ENCODE assay signal across 23 mouse cellular contexts in genomic region chr17:34560438-34560837, GRCm38 (mm10). TPM values are rescaled to one million over a fixed set of nuclear protein-coding genes. Genes with fewer than 3 reads are reported as not detected.
DNase-seq lines count a peak whose midpoint lies in the region; ATAC-seq and TF ChIP-seq lines count a peak whose summit lies in the region.
"Had no signal": no experiment of that assay in that cellular context is flagged by ENCODE, and none has a peak within 500 bp of the region (broad histone marks: within the 10 kb centered on the region; RNA-seq: fewer than 3 reads in every experiment).

No protein-coding gene starts in this region.

- peak; percentile 6 for TF ChIP-seq RAD21 in CH12.LX (IDR thresholded peaks at IDR 0.05; ENCODE audit: low read depth, low read length)
- TF ChIP-seq RAD21 in MEL (IDR thresholded peaks at IDR 0.05; ENCODE audit: low read depth, low read length): no peak

- 93% methylated on average over 6 of the region's 6 CpGs for WGBS in intestine, postnatal 0 days
- 93% methylated on average over 6 of the region's 6 CpGs for WGBS in intestine, embryonic 16.5 days
- 91% methylated on average over 6 of the region's 6 CpGs for WGBS in thymus, adult 2 months

- no peaks in the 10 kb centered on the region for H3K36me3 ChIP-seq in intestine, postnatal 0 days (ENCODE audit: control insufficient read depth, insufficient read depth)
- H3K36me3 ChIP-seq in intestine, embryonic 16.5 days (ENCODE audit: control insufficient read depth, insufficient read depth, low read length): no peaks in the 10 kb centered on the region
- H3K36me3 ChIP-seq in CH12.LX (replicated peaks in 1 of 2; ENCODE audit: control insufficient read depth in 1 of 2, insufficient read depth in 1 of 2, low read length in 1 of 2) (peaks cover 0 to 19% of the 10 kb centered on the region in 2 experiments), MEL (ENCODE audit: control insufficient read depth in 1 of 2, insufficient read depth in 2 of 2, low read length in 2 of 2) (peaks cover 0 to 10% of the 10 kb centered on the region in 2 experiments; a peak in 2 of 4 replicates)
- no peaks in the 10 kb centered on the region for H3K36me3 ChIP-seq in splenic B cell, adult 2 months (ENCODE audit: control insufficient read depth, insufficient read depth, low read length, poor library complexity, severe bottlenecking)
- no peaks in the 10 kb centered on the region for H3K36me3 ChIP-seq in thymus, adult 2 months (ENCODE audit: control insufficient read depth, insufficient read depth, low read length)
- H3K36me3 ChIP-seq: forebrain, embryonic 10.5 days; G1E; heart, embryonic 13.5 days; limb, embryonic 10.5 days; midbrain, embryonic 12.5 days had no signal

- H3K4me3 ChIP-seq in intestine, postnatal 0 days (ENCODE audit: low read depth, low read length): no peak overlapping the region
- H3K4me3 ChIP-seq in intestine, embryonic 16.5 days (ENCODE audit: low read length): no peak overlapping the region
- H3K4me3 ChIP-seq in CH12.LX (replicated peaks in 1 of 3; ENCODE audit: low read depth in 2 of 3, low read length in 2 of 3, poor library complexity in 1 of 3) (no peak overlapping the region), MEL (ENCODE audit: control insufficient read depth in 1 of 2, insufficient read depth in 1 of 2, low read depth in 2 of 2, low read length in 2 of 2) (peak overlapping the region; percentile 10 to 31)
- no peak overlapping the region for H3K4me3 ChIP-seq in thymus, adult 2 months (ENCODE audit: control insufficient read depth, insufficient read depth, low read length)
- H3K4me3 ChIP-seq: forebrain, embryonic 10.5 days; heart, embryonic 13.5 days; limb, embryonic 10.5 days; midbrain, embryonic 12.5 days had no signal

- dilution Hi-C loops in CH12.LX (cut with MboI; ENCODE audit: extremely low pct_ligation_motif_present, extremely low pct_unique_long_range_greater_than_20kb, low sequenced_read_pairs): no loop called here

- TF ChIP-seq EP300 in CH12.LX (IDR thresholded peaks at IDR 0.05; ENCODE audit: low read length): no peak
- peak in 1 of 2 experiments; percentile 25; a peak in 1 of 4 replicates for TF ChIP-seq EP300 in MEL (IDR thresholded peaks at IDR 0.05; ENCODE audit: low read depth in 1 of 2, low read length in 2 of 2)

- H3K9ac ChIP-seq in intestine, postnatal 0 days (ENCODE audit: low read depth, low read length): no peak overlapping the region
- H3K9ac ChIP-seq in intestine, embryonic 16.5 days (ENCODE audit: low read depth, low read length): no peak overlapping the region
- no peak overlapping the region for H3K9ac ChIP-seq in CH12.LX (ENCODE audit: insufficient read depth, low read depth)
- H3K9ac ChIP-seq in MEL (ENCODE audit: control insufficient read depth, low read depth, low read length, poor library complexity, severe bottlenecking): peak overlapping the region; percentile 32
- H3K9ac ChIP-seq: forebrain, postnatal 0 days; heart, embryonic 13.5 days; midbrain, embryonic 12.5 days had no signal

- TF ChIP-seq CTCF in intestine, postnatal 0 days (IDR thresholded peaks at IDR 0.05; ENCODE audit: low read depth): peak; percentile 29
- TF ChIP-seq CTCF in CH12.LX (conservative IDR thresholded peaks at IDR 0.05 in 1 of 2, IDR thresholded peaks at IDR 0.05 in 1 of 2; ENCODE audit: low read depth in 2 of 2, low read length in 2 of 2) (peak in 1 of 2 experiments; percentile 31; a peak in 2 of 4 replicates), MEL (IDR thresholded peaks at IDR 0.05 in 2 of 3, conservative IDR thresholded peaks at IDR 0.05 in 1 of 3; ENCODE audit: control insufficient read depth in 1 of 3, insufficient read depth in 1 of 3, low read depth in 2 of 3, low read length in 3 of 3, poor library complexity in 1 of 3, severe bottlenecking in 1 of 3) (peak; percentile 3 to 12 (median 11); a peak in 1 of 6 replicates)
- no peak for TF ChIP-seq CTCF in thymus, adult 2 months (IDR thresholded peaks at IDR 0.05; ENCODE audit: borderline replicate concordance, control insufficient read depth, extremely low read depth, insufficient read depth, low read length, poor library complexity)

- TF ChIP-seq POLR2A in CH12.LX (IDR thresholded peaks at IDR 0.05; ENCODE audit: low read depth, low read length) (no peak), MEL (IDR thresholded peaks at IDR 0.05; ENCODE audit: control insufficient read depth in 1 of 2, insufficient read depth in 1 of 2, low read depth in 1 of 2, low read length in 2 of 2, poor library complexity in 1 of 2) (peak in 1 of 2 experiments; percentile 39; a peak in 1 of 4 replicates)
- no peak for TF ChIP-seq POLR2A in thymus, adult 2 months (IDR thresholded peaks at IDR 0.05; ENCODE audit: control insufficient read depth, extremely low read depth, insufficient read depth, low read length, poor library complexity)

- H3K4me2 ChIP-seq in intestine, postnatal 0 days (replicated peaks; ENCODE audit: low read depth): no peak overlapping the region
- H3K4me2 ChIP-seq in intestine, embryonic 16.5 days (ENCODE audit: low read depth, low read length): no peak overlapping the region
- H3K4me2 ChIP-seq in CH12.LX (ENCODE audit: insufficient read depth, low read depth, poor library complexity, severe bottlenecking): no peak overlapping the region
- H3K4me2 ChIP-seq: midbrain, embryonic 12.5 days had no signal

- no peak for ATAC-seq in intestine, postnatal 0 days
- no peak for ATAC-seq in intestine, embryonic 16.5 days
- ATAC-seq in cerebellum, adult (ENCODE audit: insufficient number of reproducible peaks, low FRiP score, low TSS enrichment): no peak
- ATAC-seq: forebrain, postnatal 0 days; hindbrain, postnatal 0 days had no signal

- no peak overlapping the region for H3K27ac ChIP-seq in intestine, postnatal 0 days (ENCODE audit: low read depth, low read length)
- no peak overlapping the region for H3K27ac ChIP-seq in intestine, embryonic 16.5 days (ENCODE audit: low read length)
- no peak overlapping the region for H3K27ac ChIP-seq in CH12.LX (ENCODE audit: insufficient read depth, low read depth)
- H3K27ac ChIP-seq in MEL (ENCODE audit: control insufficient read depth, low read depth, low read length): peak overlapping the region; percentile 77
- no peak overlapping the region for H3K27ac ChIP-seq in thymus, adult 2 months (ENCODE audit: control insufficient read depth, insufficient read depth, low read length)
- H3K27ac ChIP-seq: hindbrain, postnatal 0 days; limb, embryonic 10.5 days had no signal

- DNase-seq in CH12.LX (ENCODE audit: extremely low read depth): no peak
- peak; percentile 76 for DNase-seq in MEL (ENCODE audit: low read depth, low spot score)
- peak; percentile 31 for DNase-seq in splenic B cell, adult 2 months (ENCODE audit: low read depth, low spot score)
- no peak for DNase-seq in thymus, adult 2 months
- DNase-seq: adrenal gland, postnatal 36 days; cerebellum, adult 11-12 months; cerebellum, postnatal 10 days; forebrain, postnatal 0 days; gastrocnemius, postnatal 14 days; heart, adult 18-20 months; heart, postnatal 14 days; kidney, adult 11 months; lung, postnatal 14 days; thymus, postnatal 25 days had no signal

- no peaks in the 10 kb centered on the region for H3K79me2 ChIP-seq in CH12.LX (replicated peaks; ENCODE audit: control insufficient read depth, extremely low read depth, insufficient read depth, poor library complexity, severe bottlenecking)
- no peaks in the 10 kb centered on the region for H3K79me2 ChIP-seq in MEL (ENCODE audit: control insufficient read depth, insufficient read depth, low read length, poor library complexity)

- in situ Hi-C loops in CH12.LX (cut with MboI; ENCODE audit: low pct_ligation_motif_present, low pct_unique_long_range_greater_than_20kb, low sequenced_read_pairs): no loop called here

- H3K27me3 ChIP-seq in intestine, postnatal 0 days (replicated peaks; ENCODE audit: control insufficient read depth, insufficient read depth, low read length): no peaks in the 10 kb centered on the region
- H3K27me3 ChIP-seq in intestine, embryonic 16.5 days (replicated peaks; ENCODE audit: control insufficient read depth, insufficient read depth, low read length): no peaks in the 10 kb centered on the region
- H3K27me3 ChIP-seq in CH12.LX (replicated peaks) (peaks cover 20% of the 10 kb centered on the region), MEL (ENCODE audit: control insufficient read depth in 1 of 2, insufficient read depth in 2 of 2, low read length in 2 of 2) (no peaks in the 10 kb centered on the region)
- H3K27me3 ChIP-seq in splenic B cell, adult 2 months (ENCODE audit: control insufficient read depth, insufficient read depth, low read length, poor library complexity, severe bottlenecking): no peaks in the 10 kb centered on the region; the same call in 1 of the 2 replicates
- H3K27me3 ChIP-seq in thymus, adult 2 months (ENCODE audit: control insufficient read depth, insufficient read depth, low read length): no peaks in the 10 kb centered on the region
- H3K27me3 ChIP-seq: heart, embryonic 13.5 days had no signal

- H3K4me1 ChIP-seq in intestine, postnatal 0 days (replicated peaks; ENCODE audit: control insufficient read depth, insufficient read depth, low read length): no peaks in the 10 kb centered on the region
- H3K4me1 ChIP-seq in intestine, embryonic 16.5 days (ENCODE audit: control insufficient read depth, insufficient read depth, low read length): peaks cover 9% of the 10 kb centered on the region
- H3K4me1 ChIP-seq in CH12.LX (ENCODE audit: control insufficient read depth in 1 of 2, insufficient read depth in 2 of 2): peaks cover 0 to 9% of the 10 kb centered on the region in 2 experiments; a peak in 2 of 4 replicates
- H3K4me1 ChIP-seq in MEL (ENCODE audit: control insufficient read depth in 1 of 2, insufficient read depth in 2 of 2, low read length in 2 of 2): peaks cover 7 to 18% of the 10 kb centered on the region in 2 experiments
- peaks cover 5% of the 10 kb centered on the region for H3K4me1 ChIP-seq in thymus, adult 2 months (replicated peaks; ENCODE audit: control insufficient read depth, insufficient read depth, low read length)

- H3K9me3 ChIP-seq in intestine, postnatal 0 days (ENCODE audit: control insufficient read depth): no peaks in the 10 kb centered on the region
- no peaks in the 10 kb centered on the region for H3K9me3 ChIP-seq in intestine, embryonic 16.5 days (ENCODE audit: control insufficient read depth, low read length)
- H3K9me3 ChIP-seq in CH12.LX (replicated peaks; ENCODE audit: low read length): peaks cover under 1% of the 10 kb centered on the region
- no peaks in the 10 kb centered on the region for H3K9me3 ChIP-seq in MEL (replicated peaks; ENCODE audit: insufficient read depth, low read length)
- H3K9me3 ChIP-seq: forebrain, embryonic 10.5 days; G1E; heart, embryonic 13.5 days; limb, embryonic 10.5 days; midbrain, embryonic 12.5 days had no signal

RNA-seq across cellular contexts. Expression of gene Notch4, which starts 3.6 kb away (rescaled TPM):
- 1.4 and 3.2 TPM in 2 replicates for polyA plus RNA-seq in intestine, postnatal 0 days (2015; fragmentation: Nextera tagmentation; extraction: Ambion mirVana)
- 2.5 and 3.8 TPM in 2 replicates for polyA plus RNA-seq in intestine, embryonic 16.5 days (2015; fragmentation: Nextera tagmentation; extraction: Ambion mirVana)
- 0.25 and 0.29 TPM in 2 replicates for total RNA-seq in CH12.LX (2012; rRNA removed)
- total RNA-seq in CH12.LX (2014; rRNA removed): not detected in 2 replicates
- polyA plus RNA-seq in CH12.LX (2012; ENCODE audit: insufficient read length, low read depth): 0.55 TPM in 1 of 2 replicates, not detected in the other
- total RNA-seq in MEL (2012; rRNA removed): 0.10 and 0.15 TPM in 2 replicates
- 10 to 100 TPM in 1 of 2 experiments, under 1 TPM in 1; 0.33 to 21.9 TPM for polyA plus RNA-seq in MEL (2012; ENCODE audit: insufficient read depth in 1 of 2, insufficient read length in 2 of 2, low read depth in 1 of 2, low replicate concordance in 2 of 2, missing spikeins in 1 of 2)
- 6.1 and 8.6 TPM in 2 replicates for polyA plus RNA-seq in thymus, adult 2 months (2012; rRNA removed)

RNA-seq across cellular contexts. Expression of gene Gpsm3, which starts 29.2 kb away (rescaled TPM):
- 8.6 and 10.6 TPM in 2 replicates for polyA plus RNA-seq in intestine, postnatal 0 days (2015; fragmentation: Nextera tagmentation; extraction: Ambion mirVana)
- polyA plus RNA-seq in intestine, embryonic 16.5 days (2015; fragmentation: Nextera tagmentation; extraction: Ambion mirVana): 12.0 and 12.5 TPM in 2 replicates
- total RNA-seq in CH12.LX (2012; rRNA removed): 14.9 and 18.2 TPM in 2 replicates
- 8.5 and 13.0 TPM in 2 replicates for total RNA-seq in CH12.LX (2014; rRNA removed)
- 38.7 and 52.6 TPM in 2 replicates for polyA plus RNA-seq in CH12.LX (2012; ENCODE audit: insufficient read length, low read depth)
- 10.6 and 12.0 TPM in 2 replicates for total RNA-seq in MEL (2012; rRNA removed)
- 10 to 100 TPM in 1 of 2 experiments, not detected in 1; 37.8 TPM for polyA plus RNA-seq in MEL (2012; ENCODE audit: insufficient read depth in 1 of 2, insufficient read length in 2 of 2, low read depth in 1 of 2, low replicate concordance in 2 of 2, missing spikeins in 1 of 2)
- polyA plus RNA-seq in thymus, adult 2 months (2012; rRNA removed): 208 and 222 TPM in 2 replicates

RNA-seq across cellular contexts. Expression of gene Pbx2, which starts 30.6 kb away (rescaled TPM):
- polyA plus RNA-seq in intestine, postnatal 0 days (2015; fragmentation: Nextera tagmentation; extraction: Ambion mirVana): 6.1 and 6.5 TPM in 2 replicates
- 5.6 and 6.9 TPM in 2 replicates for polyA plus RNA-seq in intestine, embryonic 16.5 days (2015; fragmentation: Nextera tagmentation; extraction: Ambion mirVana)
- total RNA-seq in CH12.LX (2012; rRNA removed) (34.8 and 41.0 TPM in 2 replicates), CH12.LX (2014; rRNA removed) (30.0 and 31.9 TPM in 2 replicates), MEL (2012; rRNA removed) (40.3 and 42.4 TPM in 2 replicates)
- polyA plus RNA-seq in CH12.LX (2012; ENCODE audit: insufficient read length, low read depth) (41.7 and 50.5 TPM in 2 replicates), MEL (2012; ENCODE audit: insufficient read depth in 1 of 2, insufficient read length in 2 of 2, low read depth in 1 of 2, low replicate concordance in 2 of 2, missing spikeins in 1 of 2) (10 to 100 TPM in 1 of 2 experiments, not detected in 1; 76.7 TPM)
- 144 and 146 TPM in 2 replicates for polyA plus RNA-seq in thymus, adult 2 months (2012; rRNA removed)

RNA-seq across cellular contexts. Expression of gene Ager, which starts 37.2 kb away (rescaled TPM):
- polyA plus RNA-seq in intestine, postnatal 0 days (2015; fragmentation: Nextera tagmentation; extraction: Ambion mirVana): 1.3 and 1.5 TPM in 2 replicates
- 2.3 and 2.4 TPM in 2 replicates for polyA plus RNA-seq in intestine, embryonic 16.5 days (2015; fragmentation: Nextera tagmentation; extraction: Ambion mirVana)
- total RNA-seq in CH12.LX (2012; rRNA removed) (0.76 and 0.81 TPM in 2 replicates), CH12.LX (2014; rRNA removed) (0.55 and 0.92 TPM in 2 replicates), MEL (2012; rRNA removed) (0.27 and 0.62 TPM in 2 replicates)
- polyA plus RNA-seq in CH12.LX (2012; ENCODE audit: insufficient read length, low read depth) (3.5 and 4.1 TPM in 2 replicates), MEL (2012; ENCODE audit: insufficient read depth in 1 of 2, insufficient read length in 2 of 2, low read depth in 1 of 2, low replicate concordance in 2 of 2, missing spikeins in 1 of 2) (1 to 10 TPM in 1 of 2 experiments, not detected in 1; 3.7 TPM)
- polyA plus RNA-seq in thymus, adult 2 months (2012; rRNA removed): 13.4 and 18.8 TPM in 2 replicates

RNA-seq across cellular contexts. Expression of gene Rnf5, which starts 43.1 kb away (rescaled TPM):
- 123 and 135 TPM in 2 replicates for polyA plus RNA-seq in intestine, postnatal 0 days (2015; fragmentation: Nextera tagmentation; extraction: Ambion mirVana)
- polyA plus RNA-seq in intestine, embryonic 16.5 days (2015; fragmentation: Nextera tagmentation; extraction: Ambion mirVana): 190 and 197 TPM in 2 replicates
- total RNA-seq in CH12.LX (2012; rRNA removed): 16.5 and 20.6 TPM in 2 replicates
- 6.5 and 8.4 TPM in 2 replicates for total RNA-seq in CH12.LX (2014; rRNA removed)
- polyA plus RNA-seq in CH12.LX (2012; ENCODE audit: insufficient read length, low read depth): 35.1 and 48.9 TPM in 2 replicates
- total RNA-seq in MEL (2012; rRNA removed): 23.5 and 24.8 TPM in 2 replicates
- polyA plus RNA-seq in MEL (2012; ENCODE audit: insufficient read depth in 1 of 2, insufficient read length in 2 of 2, low read depth in 1 of 2, low replicate concordance in 2 of 2, missing spikeins in 1 of 2): 10 to 100 TPM in 1 of 2 experiments, not detected in 1; 85.1 TPM
- 140 and 175 TPM in 2 replicates for polyA plus RNA-seq in thymus, adult 2 months (2012; rRNA removed)

Comparison
In these comparisons a context has a peak if more than half of its experiments do, and no peak if none do; other contexts are left out.
1. H3K4me3 ChIP-seq: peak in MEL (2 of 2); none in intestine, postnatal 0 days (single experiment), intestine, embryonic 16.5 days (single experiment), CH12.LX (0 of 3) and thymus, adult 2 months (single experiment).
2. DNase-seq: peak in MEL (single experiment) and splenic B cell, adult 2 months (single experiment); none in CH12.LX (single experiment) and thymus, adult 2 months (single experiment).